Mouse (Mus musculus): ENCODE measurements around the gene Gm42791. TPM values are rescaled to one million over a fixed set of nuclear protein-coding genes. Genes with fewer than 3 reads are reported as not detected.

Gene Gm42791
- polyA plus RNA-seq (2012; rRNA removed) = not detected in 2 replicates

DNA sequence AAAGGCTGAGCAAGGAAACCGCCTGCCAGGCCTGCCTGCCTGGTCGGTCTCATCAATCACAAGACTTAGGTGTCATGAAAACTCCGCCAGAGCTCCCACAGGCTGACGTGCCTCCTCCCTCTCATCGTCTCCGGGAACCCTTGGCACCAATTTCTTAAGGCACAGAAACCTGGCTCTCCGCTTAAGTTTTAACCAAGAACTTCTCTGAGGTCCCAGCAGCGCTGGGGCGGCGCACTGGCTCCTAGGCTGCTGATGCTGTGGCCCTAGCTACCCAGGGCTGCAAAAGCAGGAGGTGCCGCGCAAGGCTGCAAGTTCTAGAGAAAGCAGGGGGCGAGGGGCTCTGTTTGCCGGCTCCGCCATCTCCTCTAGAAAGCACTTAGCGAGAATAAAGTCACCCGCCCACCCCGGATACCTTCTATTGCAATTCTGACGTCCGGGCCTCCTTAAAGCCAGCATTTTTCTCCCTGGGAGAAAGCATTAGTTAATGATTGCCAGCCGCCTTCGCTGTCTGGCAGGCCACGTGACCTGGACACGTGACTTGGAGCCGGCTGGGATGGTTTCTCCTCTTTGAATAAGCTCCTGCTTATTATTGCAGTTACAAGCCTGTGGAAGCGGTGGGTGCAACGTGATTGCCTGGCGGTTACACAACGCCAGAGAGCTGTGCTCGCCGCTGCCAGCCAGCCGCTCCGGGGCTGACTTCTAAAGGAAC, at the start of gene Gm42791:
TSS of gene Gm42791 (minus strand) at position 442 of the 709 bp plus-strand sequence.

DNA sequence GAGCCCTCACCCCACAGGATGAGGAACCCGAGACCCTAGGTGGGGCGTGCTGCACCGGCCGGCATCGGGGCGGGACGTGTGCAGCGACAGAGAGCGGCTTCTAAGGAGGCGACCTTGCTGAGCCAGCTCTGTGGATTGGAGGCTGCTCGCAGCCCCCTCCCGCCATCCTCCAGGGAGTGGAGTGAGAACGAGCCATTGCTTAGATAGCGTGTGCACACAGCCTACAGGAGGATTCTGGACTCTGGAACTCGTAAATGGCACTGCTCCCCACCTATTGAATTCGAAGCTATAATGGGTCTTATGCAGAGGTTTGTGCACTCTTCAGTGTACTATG, 65.9 kb downstream of the Gm42791 start, which contains the start of gene Katnal1:
TSS of gene Katnal1 (minus strand) at position 205 of the 334 bp plus-strand sequence.

Other genes with a start within 250 kb of the Gm42791 start
- gene Katnal1, start 65.8 kb downstream of the Gm42791 start, polyA plus RNA-seq (2012; rRNA removed) = 8.2 and 9.8 TPM in 2 replicates
- gene Uspl1, start 189.2 kb upstream of the Gm42791 start, polyA plus RNA-seq (2012; rRNA removed) = 8.8 and 10.2 TPM in 2 replicates
- gene Hmgb1, start 189.3 kb upstream of the Gm42791 start, polyA plus RNA-seq (2012; rRNA removed) = 21.1 and 23.1 TPM in 2 replicates